Mouse (Mus musculus) adrenal gland, adult 2 months (tissue): Measurements from ENCODE around the gene Il15ra. TPM values are rescaled to one million over a fixed set of nuclear protein-coding genes. Genes with fewer than 3 reads are reported as not detected.

Experiments used
- DNase-seq: peaks from one replicate; pipeline ENCODE4 v3.0.0; 2021
- polyA plus RNA-seq: library from polyadenylated mRNA; depleted of rRNA; stranded (reverse); fragments of >200 nt; gene quantifications from 2 replicates; pipeline ENCODE4 v1.2.3, GENCODE M21; 2012; rRNA removed
- total RNA-seq, 2 experiments: library from RNA; stranded (reverse); gene quantifications; 2 replicates each; pipeline ENCODE4 v1.2.3; 2021

The Il15ra gene
- total and polyA plus RNA-seq, 3 experiments = 13.0 to 29.9 (median 26.8) TPM

GRCm38 (mm10) chr2:11777091-11778068 is 72.3 kb downstream of the Il15ra start, which contains the start of the genes Fbh1 and Ankrd16:
TSS of gene Fbh1 (minus strand) at chr2:11777582.
TSS of gene Ankrd16 (plus strand) at chr2:11777876.
- DNase-seq = peak; percentile 100

- peak; percentile 91 for DNase-seq
Measured at GRCm38 (mm10) chr2:11778087-11778823, 73.2 kb downstream of the Il15ra start.

Other genes starting within 250 kb of the Il15ra start
- gene Pfkfb3, start 151.2 kb upstream of the Il15ra start, total RNA-seq = 100 to 1,000 TPM; 163 to 230 TPM
- gene Pfkfb3, start 151.2 kb upstream of the Il15ra start, polyA plus RNA-seq = 26.0 and 50.3 TPM in 2 replicates
- gene Rbm17, start 101.1 kb upstream of the Il15ra start, total RNA-seq = 100 to 1,000 TPM in 1 of 2 experiments, 10 to 100 TPM in 1; 98.1 to 104 TPM
- 12.8 and 21.1 TPM in 2 replicates for gene Rbm17, start 101.1 kb upstream of the Il15ra start, polyA plus RNA-seq
- not detected for gene Gm17490, start 79.0 kb upstream of the Il15ra start, total RNA-seq
- not detected in 2 replicates for gene Gm17490, start 79.0 kb upstream of the Il15ra start, polyA plus RNA-seq
- gene Il2ra, start 62.5 kb upstream of the Il15ra start, total RNA-seq = under 1 TPM; 0.29 to 0.41 TPM
- gene Il2ra, start 62.5 kb upstream of the Il15ra start, polyA plus RNA-seq = 0.07 TPM in 1 of 2 replicates, not detected in the other
- 10 to 100 TPM; 52.9 to 80.8 TPM for gene Fbh1, start 72.3 kb downstream of the Il15ra start, total RNA-seq
- gene Fbh1, start 72.3 kb downstream of the Il15ra start, polyA plus RNA-seq = 32.1 and 42.5 TPM in 2 replicates
- 10 to 100 TPM; 24.3 to 32.5 TPM for gene Ankrd16, start 72.6 kb downstream of the Il15ra start, total RNA-seq
- gene Ankrd16, start 72.6 kb downstream of the Il15ra start, polyA plus RNA-seq = 39.6 and 41.2 TPM in 2 replicates